Mouse (Mus musculus) heart, embryonic 16.5 days (tissue): ENCODE data around the gene Pogk. TPM values are rescaled to one million over a fixed set of nuclear protein-coding genes. Genes with fewer than 3 reads are reported as not detected.

Experiments used
- ATAC-seq: fragments of 200-750 bp; cut with Nextera tagmentation; replicated peaks from 2 replicates; pipeline ENCODE4 v1.8.0; 2017; ENCODE audit warnings: moderate number of reproducible peaks; ENCODE audit not compliant: insufficient read depth, low FRiP score; ENCODE audit errors: extremely low read depth
- H3K27ac ChIP-seq: fragments of 300-500 bp; sonication (generic); 2 replicates; pipeline ENCODE4 v1.5.1; 2014; ENCODE audit warnings: mild to moderate bottlenecking, low read length, control low read depth, moderate library complexity
- H3K27me3 ChIP-seq: fragments of 300-500 bp; sonication (generic); 2 replicates; pipeline ENCODE4 v1.6.1; 2014; ENCODE audit warnings: low read length, mixed read lengths; ENCODE audit not compliant: control insufficient read depth, insufficient read depth
- H3K36me3 ChIP-seq: fragments of 300-500 bp; sonication (generic); 2 replicates; pipeline ENCODE4 v1.6.1; 2014; ENCODE audit not compliant: control insufficient read depth, insufficient read depth
- H3K4me1 ChIP-seq: fragments of 300-500 bp; sonication (generic); 2 replicates; pipeline ENCODE4 v1.6.1; 2014; ENCODE audit warnings: low read length, mixed read lengths; ENCODE audit not compliant: control insufficient read depth, insufficient read depth
- H3K4me2 ChIP-seq: fragments of 300-500 bp; sonication (generic); 2 replicates; pipeline ENCODE4 v1.6.1; 2014; ENCODE audit warnings: low read depth, mild to moderate bottlenecking, control low read depth, low read length
- H3K4me3 ChIP-seq: fragments of 300-500 bp; sonication (generic); 2 replicates; pipeline ENCODE4 v1.5.1; 2014; ENCODE audit warnings: mild to moderate bottlenecking, control low read depth, low read length
- H3K9ac ChIP-seq: fragments of 300-500 bp; sonication (generic); 2 replicates; pipeline ENCODE4 v1.6.1; 2014; ENCODE audit warnings: low read length, control low read depth
- H3K9me3 ChIP-seq: fragments of 300-500 bp; sonication (generic); replicated peaks from 2 replicates; pipeline ENCODE4 v1.6.1; 2016; ENCODE audit warnings: low read length; ENCODE audit not compliant: control insufficient read depth
- WGBS: fragments of 180-500 bp; shearing (Covaris S2); extraction: QIAGEN DNeasy Blood & Tissue Kit; methylation state at CpG from one replicate; pipeline ENCODE4 v1.1.7; 2014; 5-methylcytosine and 5-hydroxymethylcytosine counted together
- polyA plus RNA-seq: library from polyadenylated mRNA; unstranded; fragments of >200 nt; fragmentation: Nextera tagmentation; extraction: Ambion mirVana; gene quantifications from 2 replicates; pipeline ENCODE4 v1.2.1, GENCODE M21; 2015

Pogk gene
- polyA plus RNA-seq = 9.3 and 9.4 TPM in 2 replicates

DNA sequence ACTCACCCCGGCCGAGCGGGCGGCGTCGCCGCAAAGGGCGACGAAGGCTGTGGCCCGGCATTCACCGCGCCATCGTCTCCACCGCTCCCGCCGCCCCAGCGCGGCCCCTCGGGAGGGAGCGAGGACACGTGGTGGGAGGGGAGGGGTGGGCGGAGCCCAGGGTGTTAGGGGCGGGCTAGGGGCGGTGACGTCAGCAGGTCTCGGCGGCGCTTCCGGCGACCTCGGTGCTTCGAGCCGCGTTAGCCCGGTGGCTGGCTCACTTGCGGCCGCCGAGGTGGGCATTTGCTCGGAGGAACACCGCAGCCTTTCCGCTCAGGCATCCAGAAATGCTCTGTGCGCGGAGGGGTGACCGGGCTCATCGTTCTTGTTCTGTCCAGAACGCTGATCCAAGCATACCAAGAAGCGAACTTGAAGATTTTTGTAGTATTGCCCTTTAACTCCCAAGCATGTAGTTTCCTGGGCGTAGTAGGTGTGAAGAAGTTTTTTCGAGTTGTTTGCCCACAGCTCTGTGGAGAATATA is at the start of gene Pogk:
Pogk (minus strand) TSS at position 163 of the 520 bp plus-strand sequence.
- Histone ChIP-seq H3K4me2 (peak within 1 kb of the TSS; percentile 97), H3K9ac (peak within 1 kb of the TSS; percentile 90), H3K27ac (peak within 1 kb of the TSS; percentile 87), H3K9me3 (peaks cover 2% of the 10 kb centered on the region; the same call in 1 of the 2 replicates), H3K27me3 (no peaks in the 10 kb centered on the region), H3K36me3 (peaks cover 16% of the 10 kb centered on the region), H3K4me3 (peak within 1 kb of the TSS; percentile 80), H3K4me1 (peaks cover 17% of the 10 kb centered on the region)
- peak; percentile 94 for ATAC-seq
- WGBS = 5% methylated on average over 49 of the region's 49 CpGs

DNA sequence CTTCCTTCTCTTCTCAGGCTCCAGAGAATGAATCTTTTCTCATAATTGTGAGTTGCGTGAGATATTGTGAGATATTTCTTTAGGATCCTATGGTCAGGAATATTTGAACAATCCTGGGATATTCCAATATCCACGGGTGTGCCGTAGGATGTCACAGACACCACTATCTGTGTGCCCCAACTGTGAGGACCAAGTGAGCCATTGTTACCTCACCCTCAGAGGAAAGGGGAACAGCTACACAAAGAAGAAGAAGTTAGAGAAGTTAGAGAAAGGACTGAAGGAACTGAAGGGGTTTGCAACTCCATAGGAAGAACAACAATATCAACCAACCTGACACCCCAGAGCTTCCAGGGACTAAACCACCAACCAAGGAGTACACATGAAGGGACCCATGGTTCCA is 32.3 kb upstream of the Pogk start:
- no peaks in the 10 kb centered on the region for H3K9me3 ChIP-seq
- H3K27ac ChIP-seq = no peak overlapping the region
- H3K36me3 ChIP-seq = no peaks in the 10 kb centered on the region
- H3K27me3 ChIP-seq = no peaks in the 10 kb centered on the region
- WGBS = 81% methylated on average over 3 of the region's 3 CpGs
- H3K9ac ChIP-seq = no peak overlapping the region
- H3K4me1 ChIP-seq = no peaks in the 10 kb centered on the region
- ATAC-seq = no peak
- no peak overlapping the region for H3K4me3 ChIP-seq
- no peak overlapping the region for H3K4me2 ChIP-seq

DNA sequence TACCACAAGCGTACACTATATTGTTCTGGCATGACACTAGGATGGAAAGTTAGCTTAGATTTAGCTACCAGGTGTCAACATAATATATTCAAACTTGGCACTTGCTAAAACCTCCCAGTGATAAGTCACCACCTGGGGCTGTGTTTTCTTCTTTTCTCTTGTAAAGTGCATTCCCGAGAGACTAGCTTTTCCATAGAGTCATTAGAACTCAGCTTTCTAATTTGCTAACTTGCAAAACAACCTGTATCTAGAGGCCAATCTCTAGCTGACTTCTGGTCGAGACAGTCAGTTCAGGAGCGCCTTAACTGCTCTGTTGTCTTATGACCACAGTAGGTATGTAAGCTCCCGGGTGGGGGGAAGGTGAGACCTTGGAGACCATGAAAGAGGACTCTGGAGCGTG is 29.8 kb upstream of the Pogk start:
- no peaks in the 10 kb centered on the region for H3K9me3 ChIP-seq
- no peak overlapping the region for H3K9ac ChIP-seq
- no peaks in the 10 kb centered on the region for H3K4me1 ChIP-seq
- no peak overlapping the region for H3K27ac ChIP-seq
- no peaks in the 10 kb centered on the region for H3K27me3 ChIP-seq
- no peak overlapping the region for H3K4me3 ChIP-seq
- WGBS = 56% methylated on average over 6 of the region's 6 CpGs
- H3K36me3 ChIP-seq = no peaks in the 10 kb centered on the region
- H3K4me2 ChIP-seq = no peak overlapping the region
- ATAC-seq = no peak

DNA sequence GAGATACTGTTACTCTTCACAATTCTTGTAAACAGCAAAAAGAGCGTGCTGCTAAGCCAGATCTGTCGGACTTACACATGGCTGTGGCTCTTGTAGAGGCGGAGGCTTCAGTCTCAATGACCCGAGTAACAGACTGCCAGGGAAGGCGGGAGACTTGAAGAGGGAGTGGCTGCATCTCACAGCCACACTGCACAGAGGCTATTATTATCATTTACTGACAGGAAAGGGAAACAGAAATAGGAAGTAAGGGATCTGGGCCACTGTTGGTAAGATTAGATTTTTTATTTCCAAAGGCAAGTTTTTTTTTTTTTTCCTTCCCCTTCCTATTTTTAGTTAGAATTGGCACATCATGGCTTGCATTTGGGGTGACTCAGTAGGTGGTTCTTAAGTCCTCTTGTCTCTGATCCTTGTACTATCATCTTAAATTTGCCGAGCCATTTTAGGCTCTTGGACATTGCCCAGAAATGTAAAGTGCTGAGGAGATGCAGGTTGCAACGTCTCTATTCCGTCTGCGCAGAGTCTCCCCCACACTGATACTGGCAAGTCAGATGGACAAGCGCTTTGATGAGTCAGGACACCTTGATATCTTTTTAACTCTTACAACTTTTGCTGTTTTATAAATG is 20.3 kb upstream of the Pogk start:
- Histone ChIP-seq H3K9ac (no peak overlapping the region), H3K9me3 (no peaks in the 10 kb centered on the region), H3K4me2 (peak overlapping the region; percentile 47), H3K27ac (no peak overlapping the region), H3K27me3 (no peaks in the 10 kb centered on the region), H3K4me3 (peak overlapping the region; percentile 23; the same call in 1 of the 2 replicates), H3K36me3 (no peaks in the 10 kb centered on the region), H3K4me1 (peaks cover 5% of the 10 kb centered on the region)
- 31% methylated on average over 10 of the region's 10 CpGs for WGBS
- ATAC-seq = peak; percentile 49; the same call in 1 of the 2 replicates

DNA sequence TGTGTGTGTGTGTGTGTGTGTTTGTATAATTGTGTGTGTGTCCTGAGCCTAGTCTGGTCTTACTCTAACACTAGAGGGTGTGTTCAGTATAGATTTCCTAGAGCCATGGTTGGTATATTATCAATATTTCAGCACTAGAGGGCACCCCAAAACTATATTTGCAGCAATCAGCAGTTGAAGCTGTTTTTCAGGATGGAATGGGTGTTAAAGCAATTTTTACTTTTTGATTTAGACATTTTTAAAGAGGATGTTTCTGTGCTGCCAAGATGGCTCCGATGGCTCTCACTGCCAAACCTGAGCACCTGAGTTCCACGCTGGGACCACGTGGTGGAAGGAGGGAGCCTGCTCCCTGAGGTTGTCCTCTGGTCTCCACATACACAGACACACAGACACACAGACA is 19.4 kb upstream of the Pogk start:
- H3K9ac ChIP-seq = no peak overlapping the region
- ATAC-seq = no peak
- no peak overlapping the region for H3K4me2 ChIP-seq
- H3K9me3 ChIP-seq = no peaks in the 10 kb centered on the region
- H3K4me3 ChIP-seq = no peak overlapping the region
- 56% methylated on average over 3 of the region's 3 CpGs for WGBS
- no peaks in the 10 kb centered on the region for H3K27me3 ChIP-seq
- peaks cover 5% of the 10 kb centered on the region for H3K4me1 ChIP-seq
- H3K36me3 ChIP-seq = no peaks in the 10 kb centered on the region
- H3K27ac ChIP-seq = no peak overlapping the region

DNA sequence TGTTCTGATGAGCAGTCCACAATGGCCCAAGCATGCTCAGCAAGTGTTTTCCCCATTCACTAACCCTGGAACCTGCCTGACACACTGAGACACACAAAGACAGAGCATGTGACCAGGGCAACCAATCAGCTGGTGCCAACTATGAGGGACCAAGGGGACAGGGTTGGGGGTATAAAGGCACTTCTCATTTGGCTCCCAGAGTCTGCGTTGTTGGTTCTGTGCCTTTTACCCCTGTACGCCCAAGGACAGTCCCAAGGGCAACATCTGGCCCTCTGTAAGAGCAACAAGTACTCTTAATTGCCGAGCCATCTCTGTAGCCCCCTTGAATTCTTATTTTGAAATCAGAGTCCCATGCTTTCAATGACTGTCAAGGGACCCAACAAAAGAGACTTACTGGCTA is 2.6 kb upstream of the Pogk start:
- ATAC-seq = no peak
- H3K9me3 ChIP-seq = peaks cover 2% of the 10 kb centered on the region; the same call in 1 of the 2 replicates
- no peak overlapping the region for H3K4me3 ChIP-seq
- H3K27me3 ChIP-seq = no peaks in the 10 kb centered on the region
- H3K4me1 ChIP-seq = peaks cover 8% of the 10 kb centered on the region
- H3K4me2 ChIP-seq = no peak overlapping the region
- no peak overlapping the region for H3K27ac ChIP-seq
- H3K36me3 ChIP-seq = peaks cover 8% of the 10 kb centered on the region
- 85% methylated on average over 3 of the region's 3 CpGs for WGBS
- H3K9ac ChIP-seq = no peak overlapping the region

DNA sequence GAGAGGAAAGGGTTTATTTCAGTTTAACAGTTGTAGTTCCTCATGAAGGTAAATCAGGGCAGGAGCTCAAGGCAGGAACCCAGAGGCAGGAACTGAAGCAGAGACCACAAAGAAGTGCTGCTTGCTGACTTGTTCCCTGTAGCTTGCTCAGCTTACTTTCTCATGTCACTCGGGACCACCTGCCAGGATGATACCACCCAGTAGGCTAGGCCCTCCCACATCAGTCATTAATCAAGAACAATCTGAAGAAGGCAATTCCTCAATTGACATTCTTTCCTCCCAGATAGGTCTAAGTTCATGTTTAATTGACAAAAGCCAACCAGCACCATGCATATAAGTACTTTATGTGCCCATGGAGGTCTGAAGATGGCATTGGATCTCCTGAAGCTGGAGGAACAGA is 1.9 kb upstream of the Pogk start:
- no peak overlapping the region for H3K27ac ChIP-seq
- no peak overlapping the region for H3K4me3 ChIP-seq
- H3K27me3 ChIP-seq = no peaks in the 10 kb centered on the region
- H3K9ac ChIP-seq = no peak overlapping the region
- peaks cover 8% of the 10 kb centered on the region for H3K4me1 ChIP-seq
- WGBS = 96% methylated on average over 1 of the region's 1 CpGs
- ATAC-seq = no peak
- H3K36me3 ChIP-seq = peaks cover 13% of the 10 kb centered on the region
- no peak overlapping the region for H3K4me2 ChIP-seq
- H3K9me3 ChIP-seq = peaks cover 2% of the 10 kb centered on the region; the same call in 1 of the 2 replicates

DNA sequence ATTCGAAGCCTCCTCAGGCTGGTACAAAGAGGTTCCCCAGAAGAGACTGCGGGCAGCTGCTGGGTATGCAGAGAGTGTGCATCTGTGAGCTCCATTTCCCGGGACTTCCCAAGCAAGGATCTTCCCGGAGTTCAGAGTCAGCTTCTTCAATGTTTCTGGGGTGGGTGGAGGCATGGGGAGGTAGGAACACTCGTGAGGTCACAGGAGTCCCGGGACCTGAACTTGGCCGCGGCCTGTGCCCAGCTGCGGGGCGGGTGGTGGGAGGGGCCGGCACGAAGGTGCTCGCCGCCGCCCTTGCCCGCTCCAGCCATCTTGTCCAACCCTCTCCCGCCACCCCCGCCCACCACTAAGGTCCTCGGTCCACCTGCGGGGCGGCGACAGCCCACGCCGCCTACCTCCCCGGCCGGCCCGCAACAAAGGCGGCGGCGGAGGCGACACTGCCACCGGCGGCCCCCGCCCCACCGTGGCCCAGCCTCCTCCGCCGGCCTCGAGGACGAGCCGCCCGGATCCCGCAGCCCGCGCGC is 424 bp downstream of the Pogk start:
- H3K27me3 ChIP-seq = no peaks in the 10 kb centered on the region
- peak overlapping the region; percentile 97 for H3K4me2 ChIP-seq
- peaks cover 17% of the 10 kb centered on the region for H3K4me1 ChIP-seq
- peaks cover 16% of the 10 kb centered on the region for H3K36me3 ChIP-seq
- peak overlapping the region; percentile 87 for H3K27ac ChIP-seq
- peaks cover 2% of the 10 kb centered on the region; the same call in 1 of the 2 replicates for H3K9me3 ChIP-seq
- H3K4me3 ChIP-seq = peak overlapping the region; percentile 80
- WGBS = 1% methylated on average over 28 of the region's 45 CpGs
- peak; percentile 80 for ATAC-seq
- H3K9ac ChIP-seq = peak overlapping the region; percentile 90

DNA sequence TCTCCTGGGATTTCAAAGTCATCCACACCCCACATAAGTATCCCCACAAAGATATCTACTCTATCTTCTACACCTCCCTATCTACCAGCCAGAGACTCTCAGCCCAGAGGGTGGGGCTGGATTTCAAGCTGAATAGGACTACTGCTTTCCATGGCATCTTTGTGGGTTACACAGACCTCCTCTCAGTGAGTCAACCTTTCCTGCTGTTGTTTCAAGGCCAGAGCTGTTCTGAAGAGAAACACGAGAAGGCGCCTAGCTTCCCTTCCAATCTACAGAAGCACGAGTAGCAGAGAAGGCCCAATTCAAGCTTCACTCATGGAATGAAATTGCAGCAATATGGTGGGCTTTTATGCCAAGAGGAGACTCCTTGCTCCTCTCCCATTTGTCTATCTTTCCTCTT is 5.8 kb downstream of the Pogk start:
- 83% methylated on average over 3 of the region's 3 CpGs for WGBS
- no peak overlapping the region for H3K4me2 ChIP-seq
- peaks cover 45% of the 10 kb centered on the region for H3K36me3 ChIP-seq
- H3K9me3 ChIP-seq = no peaks in the 10 kb centered on the region
- peaks cover 16% of the 10 kb centered on the region for H3K4me1 ChIP-seq
- no peak for ATAC-seq
- no peak overlapping the region for H3K27ac ChIP-seq
- no peak overlapping the region for H3K9ac ChIP-seq
- no peak overlapping the region for H3K4me3 ChIP-seq
- no peaks in the 10 kb centered on the region for H3K27me3 ChIP-seq
